Mouse (Mus musculus) kidney, embryonic 14.5 days (tissue): ENCODE results near the gene Rab26. TPM values are rescaled to one million over a fixed set of nuclear protein-coding genes. Genes with fewer than 3 reads are reported as not detected.

ENCODE experiments used
- ATAC-seq: fragments of 200-750 bp; cut with Nextera tagmentation; 2 replicates; pipeline ENCODE4 v1.8.0; 2017; ENCODE audit warnings: moderate number of reproducible peaks, mild to moderate bottlenecking, moderate TSS enrichment, moderate library complexity; ENCODE audit not compliant: low FRiP score, low TSS enrichment
- H3K27ac ChIP-seq: fragments of 300-500 bp; sonication (generic); 2 replicates; pipeline ENCODE4 v1.5.1; 2014; ENCODE audit warnings: low read depth, mild to moderate bottlenecking, low read length, moderate library complexity, mixed read lengths
- H3K27me3 ChIP-seq: fragments of 300-500 bp; sonication (generic); 2 replicates; pipeline ENCODE4 v1.6.1; 2014; ENCODE audit warnings: mild to moderate bottlenecking, low read length; ENCODE audit not compliant: control insufficient read depth, insufficient read depth
- H3K36me3 ChIP-seq: fragments of 300-500 bp; sonication (generic); 2 replicates; pipeline ENCODE4 v1.6.1; 2014; ENCODE audit warnings: low read length, mixed read lengths; ENCODE audit not compliant: control insufficient read depth, insufficient read depth
- H3K4me1 ChIP-seq: fragments of 300-500 bp; sonication (generic); 2 replicates; pipeline ENCODE4 v1.6.1; 2014; ENCODE audit warnings: low read length, mixed read lengths; ENCODE audit not compliant: control insufficient read depth, insufficient read depth
- H3K4me2 ChIP-seq: fragments of 300-500 bp; sonication (generic); replicated peaks from 2 replicates; pipeline ENCODE4 v1.6.1; 2014; ENCODE audit warnings: low read depth, mild to moderate bottlenecking, low read length
- H3K4me3 ChIP-seq: fragments of 300-500 bp; sonication (generic); 2 replicates; pipeline ENCODE4 v1.5.1; 2014; ENCODE audit warnings: mild to moderate bottlenecking, low read length
- H3K9ac ChIP-seq: fragments of 300-500 bp; sonication (generic); 2 replicates; pipeline ENCODE4 v1.6.1; 2014; ENCODE audit warnings: low read depth, mild to moderate bottlenecking, low read length, moderate library complexity
- H3K9me3 ChIP-seq: fragments of 300-500 bp; sonication (generic); 2 replicates; pipeline ENCODE4 v1.6.1; 2016; ENCODE audit warnings: low read length; ENCODE audit not compliant: control insufficient read depth
- WGBS: fragments of 180-500 bp; shearing (Covaris S2); extraction: QIAGEN DNeasy Blood & Tissue Kit; methylation state at CpG from one replicate; pipeline ENCODE4 v1.1.7; 2014; 5-methylcytosine and 5-hydroxymethylcytosine counted together
- polyA plus RNA-seq: library from polyadenylated mRNA; unstranded; fragments of >200 nt; fragmentation: Nextera tagmentation; extraction: Ambion mirVana; gene quantifications from 2 replicates; pipeline ENCODE4 v1.2.1, GENCODE M21; 2014

Rab26 gene
- polyA plus RNA-seq, 1 experiment from 2014 or later: 2.7 TPM

DNA sequence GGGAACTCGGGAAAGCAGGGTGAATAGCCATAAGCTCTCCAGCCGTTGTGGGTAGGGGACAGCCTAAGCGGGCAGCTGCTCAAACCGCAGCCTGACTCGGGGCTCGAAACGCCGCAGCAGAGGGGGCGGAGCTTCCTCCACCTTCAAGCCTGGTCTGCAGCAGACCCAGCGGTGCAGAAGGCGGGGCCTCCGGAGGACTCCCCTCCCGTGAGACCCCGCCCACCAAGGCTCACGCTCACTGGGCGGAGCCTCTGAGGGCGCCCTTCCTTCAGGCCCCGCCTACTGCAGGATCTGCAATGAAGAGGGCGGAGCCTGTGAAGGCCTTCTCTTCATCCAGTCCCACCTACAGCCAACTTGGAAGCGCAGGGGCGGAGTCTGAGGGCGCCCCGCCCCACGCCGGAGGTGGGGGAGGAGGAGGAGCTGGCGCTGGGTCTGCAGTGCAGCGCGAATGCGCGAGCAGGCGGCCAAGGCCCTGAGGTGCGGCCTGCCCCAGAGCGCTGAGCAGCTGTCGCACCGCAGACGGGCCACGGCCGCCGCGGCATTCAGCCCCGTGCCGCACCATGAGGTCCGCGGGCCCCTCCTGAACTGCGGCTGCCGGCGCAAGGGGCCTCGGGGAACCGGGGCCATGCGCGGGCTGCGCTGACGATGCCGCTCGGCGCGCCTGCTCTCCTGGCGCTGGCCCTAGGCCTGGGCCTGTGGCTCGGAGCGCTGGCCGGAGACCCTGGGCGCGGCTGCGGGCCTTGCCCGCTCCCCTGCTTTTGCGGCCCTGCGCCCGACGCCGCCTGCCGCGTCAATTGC lies 15.8 kb upstream of the Rab26 start, which contains the start of gene Pkd1:
Pkd1 (plus strand) TSS at position 217 of the 798 bp plus-strand sequence.
- Histone ChIP-seq H3K4me3 (peak within 1 kb of the TSS; percentile 86), H3K27me3 (no peaks in the 10 kb centered on the region; the same call in 1 of the 2 replicates), H3K4me2 (peak within 1 kb of the TSS; percentile 90), H3K4me1 (peaks cover 13% of the 10 kb centered on the region), H3K9me3 (no peaks in the 10 kb centered on the region), H3K9ac (peak within 1 kb of the TSS; percentile 93), H3K36me3 (no peaks in the 10 kb centered on the region), H3K27ac (peak within 1 kb of the TSS; percentile 95)
- WGBS: under 1% methylated on average over 69 of the region's 72 CpGs
- ATAC-seq: peak; percentile 96

- peak; percentile 47 for ATAC-seq
- H3K4me2 ChIP-seq: peak overlapping the region; percentile 70
- peak overlapping the region; percentile 57 for H3K9ac ChIP-seq
- H3K27ac ChIP-seq: 0 out of 2 replicates have a peak overlapping the region, but pooled peaks have one; percentile 17
- H3K4me3 ChIP-seq: peak overlapping the region; percentile 86
- H3K27me3 ChIP-seq: no peaks in the 10 kb centered on the region; the same call in 1 of the 2 replicates
- 2% methylated on average over 23 of the region's 23 CpGs for WGBS
- H3K36me3 ChIP-seq: no peaks in the 10 kb centered on the region
- peaks cover 13% of the 10 kb centered on the region for H3K4me1 ChIP-seq
- H3K9me3 ChIP-seq: no peaks in the 10 kb centered on the region
Observed at GRCm38 (mm10) chr17:24548921-24549617, 15.1 kb upstream of the Rab26 start.

DNA sequence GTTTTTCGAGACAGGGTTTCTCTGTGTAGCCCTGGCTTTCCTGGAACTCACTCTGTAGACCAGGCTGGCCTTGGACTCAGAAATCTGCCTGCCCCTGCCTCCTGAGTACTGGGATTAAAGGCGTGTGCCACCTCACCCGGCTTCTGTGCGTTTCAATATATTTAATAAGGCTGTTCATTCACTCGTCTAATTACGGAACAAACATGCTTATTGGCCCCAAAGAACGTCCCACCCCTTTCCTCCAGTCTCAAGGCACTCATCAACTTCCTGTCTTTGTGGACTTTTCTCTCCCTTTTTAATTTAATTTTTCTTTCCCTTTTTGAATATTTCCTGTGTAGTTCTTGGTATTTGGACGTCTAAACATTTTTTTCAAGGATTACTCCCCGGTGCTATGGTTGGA lies 14.4 kb upstream of the Rab26 start:
- 40% methylated on average over 9 of the region's 9 CpGs for WGBS
- no peaks in the 10 kb centered on the region; the same call in 1 of the 2 replicates for H3K27me3 ChIP-seq
- H3K4me3 ChIP-seq: peak overlapping the region; percentile 86
- H3K4me2 ChIP-seq: peak overlapping the region; percentile 70
- ATAC-seq: no peak
- no peaks in the 10 kb centered on the region for H3K36me3 ChIP-seq
- no peaks in the 10 kb centered on the region for H3K9me3 ChIP-seq
- H3K4me1 ChIP-seq: peaks cover 13% of the 10 kb centered on the region
- peak overlapping the region; percentile 57; the same call in 1 of the 2 replicates for H3K9ac ChIP-seq
- no peak overlapping the region for H3K27ac ChIP-seq

GRCm38 (mm10) chr17:24546234-24546633 lies 12.2 kb upstream of the Rab26 start:
- Histone ChIP-seq H3K9me3 (no peaks in the 10 kb centered on the region), H3K4me3 (no peak overlapping the region), H3K9ac (no peak overlapping the region), H3K36me3 (no peaks in the 10 kb centered on the region), H3K27me3 (no peaks in the 10 kb centered on the region; the same call in 1 of the 2 replicates), H3K27ac (no peak overlapping the region), H3K4me2 (no peak overlapping the region), H3K4me1 (peaks cover 5% of the 10 kb centered on the region; the same call in 1 of the 2 replicates)
- no peak for ATAC-seq
- 69% methylated on average over 3 of the region's 3 CpGs for WGBS

DNA sequence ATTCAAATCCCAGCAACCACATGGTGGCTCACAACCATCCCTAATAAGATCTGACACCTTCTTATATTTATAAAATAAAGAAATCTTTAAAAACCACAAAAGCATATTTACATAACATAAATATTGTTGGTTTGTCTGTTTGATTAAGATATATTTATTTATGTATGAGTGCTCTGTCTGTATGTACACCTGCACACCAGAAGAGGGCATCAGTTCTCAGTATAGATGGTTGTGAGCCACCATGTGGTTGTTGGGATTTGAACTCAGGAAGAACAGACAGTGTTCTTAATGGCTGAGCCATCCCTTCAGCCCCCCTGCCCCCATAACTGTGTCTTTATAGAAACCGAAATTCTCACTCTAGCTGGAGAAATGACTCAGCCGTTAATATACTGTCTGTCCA lies 11.2 kb upstream of the Rab26 start:
- 93% methylated on average over 2 of the region's 2 CpGs for WGBS

DNA sequence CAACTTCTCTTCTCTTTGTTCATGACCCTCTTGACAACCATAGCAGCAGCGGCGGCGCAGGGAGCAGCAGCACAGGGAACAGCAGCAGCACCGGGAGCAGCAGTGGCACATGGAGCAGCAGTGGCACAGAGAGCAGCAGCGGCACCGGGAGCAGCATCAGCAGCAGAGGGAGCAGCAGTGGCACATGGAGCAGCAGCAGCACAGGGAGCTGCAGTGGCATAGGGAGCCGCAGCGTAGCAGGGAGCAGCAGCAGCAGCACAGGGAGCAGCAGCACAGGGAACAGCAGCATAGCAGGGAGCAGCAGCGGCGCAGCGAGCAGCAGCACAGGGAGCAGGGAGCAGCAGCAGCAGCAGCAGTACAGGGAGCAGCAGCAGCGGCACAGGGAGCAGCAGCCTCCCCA lies 10.6 kb upstream of the Rab26 start:
- H3K4me2 ChIP-seq: peak overlapping the region; percentile 26
- H3K27ac ChIP-seq: no peak overlapping the region
- no peaks in the 10 kb centered on the region for H3K9me3 ChIP-seq
- no peaks in the 10 kb centered on the region for H3K36me3 ChIP-seq
- ATAC-seq: no peak
- H3K4me1 ChIP-seq: no peaks in the 10 kb centered on the region
- 18% methylated on average over 12 of the region's 12 CpGs for whole genome bisulfite sequencing
- H3K4me3 ChIP-seq: no peak overlapping the region
- H3K27me3 ChIP-seq: no peaks in the 10 kb centered on the region; the same call in 1 of the 2 replicates
- H3K9ac ChIP-seq: peak overlapping the region; percentile 28; the same call in 1 of the 2 replicates

More for the DNA sequence above, 11.2 kb upstream of the Rab26 start:
- Histone ChIP-seq H3K36me3 (no peaks in the 10 kb centered on the region), H3K9ac (no peak overlapping the region), H3K4me1 (no peaks in the 10 kb centered on the region), H3K27ac (no peak overlapping the region), H3K9me3 (no peaks in the 10 kb centered on the region), H3K4me3 (no peak overlapping the region), H3K27me3 (no peaks in the 10 kb centered on the region; the same call in 1 of the 2 replicates), H3K4me2 (no peak overlapping the region)
- no peak for ATAC-seq

DNA sequence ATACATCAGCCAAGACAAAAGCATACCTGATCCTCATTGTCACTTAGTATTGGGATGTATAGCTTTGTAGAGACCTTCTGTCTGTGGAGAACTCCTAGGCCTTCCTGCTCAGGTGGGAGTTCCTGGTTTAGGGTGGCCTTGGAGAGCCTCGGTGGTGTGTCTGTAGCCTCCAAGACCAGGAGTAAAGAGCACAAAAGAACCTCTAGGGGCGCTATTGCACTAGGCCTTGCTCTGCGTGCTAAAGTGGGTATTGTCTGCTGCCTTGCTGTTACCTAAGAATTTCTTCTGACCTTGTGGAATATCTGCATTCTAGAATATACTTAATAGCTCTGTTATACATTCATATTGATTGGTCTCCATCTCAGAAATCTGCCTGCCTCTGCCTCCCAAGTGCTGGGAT lies 6.4 kb upstream of the Rab26 start:
- Histone ChIP-seq H3K4me3 (no peak overlapping the region), H3K4me1 (no peaks in the 10 kb centered on the region), H3K9me3 (no peaks in the 10 kb centered on the region), H3K36me3 (no peaks in the 10 kb centered on the region), H3K4me2 (no peak overlapping the region), H3K27me3 (no peaks in the 10 kb centered on the region), H3K9ac (no peak overlapping the region), H3K27ac (no peak overlapping the region)
- ATAC-seq: 0 out of 2 replicates have a peak, but pooled peaks have one; percentile 53
- 8% methylated on average over 3 of the region's 3 CpGs for WGBS

DNA sequence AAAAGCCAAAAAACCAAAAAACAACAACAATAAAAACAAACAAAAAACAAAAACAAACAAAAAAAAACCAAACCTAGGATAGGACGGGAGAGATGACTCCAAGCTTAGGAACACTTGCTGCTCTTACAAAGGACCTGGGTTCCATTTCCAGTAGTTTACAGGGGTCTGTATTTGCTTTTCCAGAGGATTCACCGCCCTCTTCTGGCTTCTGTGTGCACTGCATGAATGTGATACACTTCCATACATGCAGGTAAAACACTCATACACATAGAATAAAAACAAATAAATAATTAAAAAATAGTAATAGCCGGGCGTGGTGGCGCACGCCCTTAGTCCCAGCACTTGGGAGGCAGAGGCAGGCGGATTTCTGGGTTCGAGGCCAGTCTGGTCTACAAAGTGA lies 4.9 kb upstream of the Rab26 start:
- ATAC-seq: peak; percentile 44; the same call in 1 of the 2 replicates
- 67% methylated on average over 8 of the region's 8 CpGs for WGBS
- Histone ChIP-seq H3K27me3 (no peaks in the 10 kb centered on the region), H3K36me3 (no peaks in the 10 kb centered on the region), H3K4me3 (no peak overlapping the region), H3K4me2 (no peak overlapping the region), H3K9ac (no peak overlapping the region), H3K9me3 (no peaks in the 10 kb centered on the region), H3K4me1 (no peaks in the 10 kb centered on the region), H3K27ac (no peak overlapping the region)
